Mouse (Mus musculus) skeletal muscle tissue, adult 2 months (tissue): ENCODE measurements at regions not wholly inside any gene's neighbourhood (a gene's known extent, or its start where the extent isn't known, plus 50 kb on each side); places are given as distances from the start of the nearest gene placed in this dataset.
A peak's percentile ranks its signal among the peaks of the same experiment; 100 is the strongest.

Experiments used
- DNase-seq: peaks from one replicate; pipeline ENCODE4 v3.0.0-alpha.2; 2012; ENCODE audit warnings: low read depth, low spot score

- DNase-seq = no peak
Observed at GRCm38 (mm10) chr12:25615377-25615776, 518.4 kb upstream of the Id2 start.

- DNase-seq = no peak
Observed at GRCm38 (mm10) chr12:25613473-25613872, 516.5 kb upstream of the Id2 start.

GRCm38 (mm10) chr12:25609045-25609444 is 512.1 kb upstream of the Id2 start:
- DNase-seq = peak; percentile 19

GRCm38 (mm10) chr12:25605396-25605795 is 508.5 kb upstream of the Id2 start:
- no peak for DNase-seq

- DNase-seq = no peak
Observed at GRCm38 (mm10) chr12:25590262-25590661, 493.3 kb upstream of the Id2 start.

GRCm38 (mm10) chr12:25585746-25586145 is 488.8 kb upstream of the Id2 start:
- DNase-seq = peak; percentile 25

- no peak for DNase-seq
Observed at GRCm38 (mm10) chr12:25579407-25579806, 482.5 kb upstream of the Id2 start.

GRCm38 (mm10) chr12:25565131-25565530 is 468.2 kb upstream of the Id2 start:
- DNase-seq = no peak

- DNase-seq = no peak
Observed at GRCm38 (mm10) chr12:25559601-25560000, 462.7 kb upstream of the Id2 start.

GRCm38 (mm10) chr12:25553656-25554055 is 456.7 kb upstream of the Id2 start:
- no peak for DNase-seq

- no peak for DNase-seq
Observed at GRCm38 (mm10) chr12:25549735-25550134, 452.8 kb upstream of the Id2 start.

- DNase-seq = no peak
Observed at GRCm38 (mm10) chr12:25544253-25544652, 447.3 kb upstream of the Id2 start.

- no peak for DNase-seq
Observed at GRCm38 (mm10) chr12:25534620-25534950, 437.6 kb upstream of the Id2 start.

GRCm38 (mm10) chr12:25533709-25534619 is 437.0 kb upstream of the Id2 start:
- DNase-seq = peak; percentile 34

- peak; percentile 17 for DNase-seq
Observed at GRCm38 (mm10) chr12:25530483-25530882, 433.5 kb upstream of the Id2 start.

- no peak for DNase-seq
Observed at GRCm38 (mm10) chr12:25529537-25529936, 432.6 kb upstream of the Id2 start.

- DNase-seq = no peak
Observed at GRCm38 (mm10) chr12:25526639-25527038, 429.7 kb upstream of the Id2 start.

GRCm38 (mm10) chr12:25516738-25517137 is 419.8 kb upstream of the Id2 start:
- no peak for DNase-seq

- no peak for DNase-seq
Observed at GRCm38 (mm10) chr12:25513679-25514078, 416.7 kb upstream of the Id2 start.

- peak; percentile 30 for DNase-seq
Observed at GRCm38 (mm10) chr12:25509666-25510065, 412.7 kb upstream of the Id2 start.

- no peak for DNase-seq
Observed at GRCm38 (mm10) chr12:25493233-25493632, 396.3 kb upstream of the Id2 start.

GRCm38 (mm10) chr12:25492483-25493190 is 395.7 kb upstream of the Id2 start:
- DNase-seq = no peak

- DNase-seq = no peak
Observed at GRCm38 (mm10) chr12:25475180-25475758, 378.3 kb upstream of the Id2 start.
